Mouse (Mus musculus) forebrain, embryonic 15.5 days (tissue): ENCODE data around the gene Sh3pxd2a. TPM values are rescaled to one million over a fixed set of nuclear protein-coding genes. Genes with fewer than 3 reads are reported as not detected.

Experiments used
- ATAC-seq: fragments of 200-750 bp; cut with Nextera tagmentation; replicated peaks from 2 replicates; pipeline ENCODE4 v1.8.0; 2017; ENCODE audit warnings: mild to moderate bottlenecking, moderate TSS enrichment, moderate library complexity
- H3K27ac ChIP-seq: fragments of 300-500 bp; sonication (generic); replicated peaks from 2 replicates; pipeline ENCODE4 v1.5.1; 2015; ENCODE audit warnings: mild to moderate bottlenecking, inconsistent platforms
- H3K27me3 ChIP-seq: fragments of 300-500 bp; sonication (generic); 2 replicates; pipeline ENCODE4 v1.6.1; 2015; ENCODE audit warnings: inconsistent platforms
- H3K36me3 ChIP-seq: fragments of 300-500 bp; sonication (generic); 2 replicates; pipeline ENCODE4 v1.6.1; 2015; ENCODE audit warnings: mild to moderate bottlenecking, inconsistent platforms
- H3K4me1 ChIP-seq: fragments of 300-500 bp; sonication (generic); 2 replicates; pipeline ENCODE4 v1.6.1; 2015; ENCODE audit warnings: inconsistent platforms
- H3K4me2 ChIP-seq: fragments of 300-500 bp; sonication (generic); replicated peaks from 2 replicates; pipeline ENCODE4 v1.6.1; 2015; ENCODE audit warnings: mild to moderate bottlenecking, inconsistent platforms
- H3K4me3 ChIP-seq: fragments of 300-500 bp; sonication (generic); 2 replicates; pipeline ENCODE4 v1.5.1; 2015; ENCODE audit warnings: mild to moderate bottlenecking, inconsistent platforms
- H3K9ac ChIP-seq: fragments of 300-500 bp; sonication (generic); replicated peaks from 2 replicates; pipeline ENCODE4 v1.6.1; 2015; ENCODE audit warnings: mild to moderate bottlenecking, inconsistent platforms
- H3K9me3 ChIP-seq: fragments of 300-500 bp; sonication (generic); 2 replicates; pipeline ENCODE4 v1.6.1; 2016; ENCODE audit warnings: inconsistent platforms
- WGBS: fragments of 180-500 bp; shearing (Covaris S2); methylation state at CpG from one replicate; pipeline ENCODE4 v1.1.7; 2015; ENCODE audit warnings: mixed read lengths; 5-methylcytosine and 5-hydroxymethylcytosine counted together
- polyA plus RNA-seq: library from polyadenylated mRNA; unstranded; fragments of >200 nt; fragmentation: Nextera tagmentation; extraction: Ambion mirVana; gene quantifications from 2 replicates; pipeline ENCODE4 v1.2.1, GENCODE M21; 2015

The Sh3pxd2a gene
- polyA plus RNA-seq, 1 experiment from 2014 or later = 2.0 TPM

GRCm38 (mm10) chr19:47348395-47349016, 115.7 kb downstream of the Sh3pxd2a start:
- no peaks in the 10 kb centered on the region for H3K9me3 ChIP-seq
- peaks cover 2% of the 10 kb centered on the region for H3K4me1 ChIP-seq
- no peak overlapping the region for H3K4me3 ChIP-seq
- H3K27ac ChIP-seq = no peak overlapping the region
- no peak; the same call in 1 of the 2 replicates for ATAC-seq
- no peaks in the 10 kb centered on the region for H3K36me3 ChIP-seq
- H3K4me2 ChIP-seq = no peak overlapping the region
- no peak overlapping the region for H3K9ac ChIP-seq
- H3K27me3 ChIP-seq = peaks cover 14% of the 10 kb centered on the region
- 58% methylated on average over 14 of the region's 14 CpGs for WGBS

GRCm38 (mm10) chr19:47347021-47347643, 117.1 kb downstream of the Sh3pxd2a start:
- H3K36me3 ChIP-seq = no peaks in the 10 kb centered on the region
- WGBS = 57% methylated on average over 7 of the region's 7 CpGs
- no peak overlapping the region for H3K9ac ChIP-seq
- H3K4me2 ChIP-seq = no peak overlapping the region
- H3K4me3 ChIP-seq = no peak overlapping the region
- H3K27me3 ChIP-seq = peaks cover 28% of the 10 kb centered on the region
- H3K27ac ChIP-seq = no peak overlapping the region
- peaks cover 12% of the 10 kb centered on the region for H3K4me1 ChIP-seq
- no peak for ATAC-seq
- no peaks in the 10 kb centered on the region for H3K9me3 ChIP-seq

GRCm38 (mm10) chr19:47346606-47347005, 117.6 kb downstream of the Sh3pxd2a start:
- Histone ChIP-seq H3K9me3 (no peaks in the 10 kb centered on the region), H3K4me3 (no peak overlapping the region), H3K36me3 (no peaks in the 10 kb centered on the region), H3K9ac (no peak overlapping the region), H3K4me1 (peaks cover 12% of the 10 kb centered on the region), H3K4me2 (no peak overlapping the region), H3K27ac (no peak overlapping the region), H3K27me3 (peaks cover 32% of the 10 kb centered on the region)
- ATAC-seq = no peak
- 61% methylated on average over 8 of the region's 8 CpGs for WGBS

- no peak overlapping the region for H3K4me2 ChIP-seq
- no peaks in the 10 kb centered on the region for H3K9me3 ChIP-seq
- no peak overlapping the region for H3K9ac ChIP-seq
- H3K36me3 ChIP-seq = no peaks in the 10 kb centered on the region
- peaks cover 32% of the 10 kb centered on the region for H3K27me3 ChIP-seq
- H3K27ac ChIP-seq = no peak overlapping the region
- WGBS = 79% methylated on average over 6 of the region's 6 CpGs
- ATAC-seq = no peak
- peaks cover 12% of the 10 kb centered on the region for H3K4me1 ChIP-seq
- no peak overlapping the region for H3K4me3 ChIP-seq
Observed at GRCm38 (mm10) chr19:47345851-47346568, 118.2 kb downstream of the Sh3pxd2a start.

- no peaks in the 10 kb centered on the region for H3K36me3 ChIP-seq
- 0 out of 2 replicates have a peak, but pooled peaks have one; percentile 20 for ATAC-seq
- peak overlapping the region; percentile 27 for H3K9ac ChIP-seq
- peaks cover 19% of the 10 kb centered on the region for H3K4me1 ChIP-seq
- H3K9me3 ChIP-seq = no peaks in the 10 kb centered on the region
- peak overlapping the region; percentile 34 for H3K4me3 ChIP-seq
- WGBS = under 1% methylated on average over 39 of the region's 39 CpGs
- H3K27ac ChIP-seq = no peak overlapping the region
- peak overlapping the region; percentile 60 for H3K4me2 ChIP-seq
- peaks cover 32% of the 10 kb centered on the region for H3K27me3 ChIP-seq
Observed at GRCm38 (mm10) chr19:47343422-47343821, 120.8 kb downstream of the Sh3pxd2a start.

GRCm38 (mm10) chr19:47339165-47339564, 125.0 kb downstream of the Sh3pxd2a start:
- no peak overlapping the region for H3K27ac ChIP-seq
- H3K4me1 ChIP-seq = peaks cover 46% of the 10 kb centered on the region
- H3K4me3 ChIP-seq = peak overlapping the region; percentile 33
- H3K4me2 ChIP-seq = peak overlapping the region; percentile 53
- 2% methylated on average over 17 of the region's 17 CpGs for WGBS
- H3K9me3 ChIP-seq = no peaks in the 10 kb centered on the region
- peak overlapping the region; percentile 23; the same call in 1 of the 2 replicates for H3K9ac ChIP-seq
- H3K27me3 ChIP-seq = peaks cover 24% of the 10 kb centered on the region
- ATAC-seq = no peak
- H3K36me3 ChIP-seq = no peaks in the 10 kb centered on the region

- Histone ChIP-seq H3K9me3 (no peaks in the 10 kb centered on the region), H3K4me2 (peak overlapping the region; percentile 53), H3K36me3 (no peaks in the 10 kb centered on the region), H3K27ac (no peak overlapping the region), H3K4me1 (peaks cover 45% of the 10 kb centered on the region), H3K9ac (peak overlapping the region; percentile 23; the same call in 1 of the 2 replicates), H3K27me3 (peaks cover 19% of the 10 kb centered on the region; the same call in 1 of the 2 replicates), H3K4me3 (peak overlapping the region; percentile 33)
- 31% methylated on average over 24 of the region's 24 CpGs for WGBS
- peak; percentile 18; the same call in 1 of the 2 replicates for ATAC-seq
Observed at GRCm38 (mm10) chr19:47338396-47339164, 125.6 kb downstream of the Sh3pxd2a start.

- Histone ChIP-seq H3K36me3 (no peaks in the 10 kb centered on the region), H3K27me3 (peaks cover 10% of the 10 kb centered on the region; the same call in 1 of the 2 replicates), H3K4me2 (peak overlapping the region; percentile 53), H3K9ac (0 out of 2 replicates have a peak overlapping the region, but pooled peaks have one; percentile 14), H3K4me3 (peak overlapping the region; percentile 26), H3K9me3 (no peaks in the 10 kb centered on the region), H3K4me1 (peaks cover 36% of the 10 kb centered on the region), H3K27ac (no peak overlapping the region)
- peak; percentile 80 for ATAC-seq
- WGBS = 14% methylated on average over 12 of the region's 12 CpGs
Observed at GRCm38 (mm10) chr19:47337743-47338142, 126.5 kb downstream of the Sh3pxd2a start.

- H3K4me2 ChIP-seq = no peak overlapping the region
- peaks cover 5% of the 10 kb centered on the region; the same call in 1 of the 2 replicates for H3K27me3 ChIP-seq
- WGBS = 65% methylated on average over 7 of the region's 7 CpGs
- H3K27ac ChIP-seq = no peak overlapping the region
- peak; percentile 8; the same call in 1 of the 2 replicates for ATAC-seq
- no peaks in the 10 kb centered on the region for H3K9me3 ChIP-seq
- no peak overlapping the region for H3K4me3 ChIP-seq
- no peaks in the 10 kb centered on the region for H3K36me3 ChIP-seq
- H3K4me1 ChIP-seq = peaks cover 34% of the 10 kb centered on the region
- H3K9ac ChIP-seq = no peak overlapping the region
Observed at GRCm38 (mm10) chr19:47337191-47337590, 127.0 kb downstream of the Sh3pxd2a start.

- no peaks in the 10 kb centered on the region for H3K27me3 ChIP-seq
- H3K4me1 ChIP-seq = peaks cover 43% of the 10 kb centered on the region
- no peak for ATAC-seq
- H3K4me3 ChIP-seq = no peak overlapping the region
- H3K9me3 ChIP-seq = no peaks in the 10 kb centered on the region
- WGBS = 63% methylated on average over 6 of the region's 6 CpGs
- H3K4me2 ChIP-seq = no peak overlapping the region
- no peak overlapping the region for H3K27ac ChIP-seq
- H3K36me3 ChIP-seq = no peaks in the 10 kb centered on the region
- no peak overlapping the region for H3K9ac ChIP-seq
Observed at GRCm38 (mm10) chr19:47335262-47335661, 128.9 kb downstream of the Sh3pxd2a start.

- WGBS = 18% methylated on average over 17 of the region's 17 CpGs
- ATAC-seq = no peak
Observed at GRCm38 (mm10) chr19:47334713-47335112, 129.5 kb downstream of the Sh3pxd2a start.

More at GRCm38 (mm10) chr19:47334713-47335112, 129.5 kb downstream of the Sh3pxd2a start:
- Histone ChIP-seq H3K27ac (peak overlapping the region; percentile 20; the same call in 1 of the 2 replicates), H3K36me3 (no peaks in the 10 kb centered on the region), H3K9ac (no peak overlapping the region; the same call in 1 of the 2 replicates), H3K4me2 (no peak overlapping the region; the same call in 1 of the 2 replicates), H3K4me3 (no peak overlapping the region), H3K4me1 (peaks cover 43% of the 10 kb centered on the region), H3K27me3 (no peaks in the 10 kb centered on the region), H3K9me3 (no peaks in the 10 kb centered on the region)
